ENCODE assay signal across 16 mouse cellular contexts in genomic region chr2:54558357-54559153, GRCm38 (mm10).
DNase-seq lines count a peak whose midpoint lies in the region; TF ChIP-seq lines count a peak whose summit lies in the region.
"Had no signal": no experiment of that assay in that cellular context is flagged by ENCODE, and none has a peak within 500 bp of the region (broad histone marks: within the 10 kb centered on the region; RNA-seq: fewer than 3 reads in every experiment).

No protein-coding gene starts in this region.

- peak overlapping the region; percentile 18 for H3K4me3 ChIP-seq in cerebellum, adult 2 months (replicated peaks; ENCODE audit: insufficient read depth, low read depth, low read length)
- H3K4me3 ChIP-seq: embryonic facial prominence, embryonic 12.5 days; liver, embryonic 15.5 days; midbrain, embryonic 12.5 days; neural tube, embryonic 13.5 days; stomach, embryonic 15.5 days had no signal

- peak; percentile 8 for DNase-seq in adrenal gland, postnatal 10 days
- no peak for DNase-seq in adrenal gland, postnatal 4 days (ENCODE audit: low spot score in 2 of 2)
- DNase-seq in 3134 (ENCODE audit: extremely low read depth, insufficient read length, low spot score) = peak; percentile 58
- peak; percentile 76 to 96 for DNase-seq in cerebellum, adult 2 months
- peak; percentile 18 for DNase-seq in layer of hippocampus, adult 9-10 months (ENCODE audit: low spot score)
- DNase-seq in thymus, postnatal 4 days = no peak
- no peak for DNase-seq in urinary bladder, adult 18-20 months (ENCODE audit: low spot score in 2 of 2)
- DNase-seq in gastrocnemius, postnatal 10 days = no peak
- DNase-seq: heart, postnatal 10 days; kidney, postnatal 36 days; right cerebral cortex, postnatal 25 days had no signal

- TF ChIP-seq CTCF in cerebellum, adult 2 months (IDR thresholded peaks at IDR 0.05; ENCODE audit: borderline replicate concordance, insufficient read depth, low read depth, low read length) = no peak

- 6% methylated on average over 10 of the region's 10 CpGs for WGBS in cerebellum, adult 2 months

- no peaks in the 10 kb centered on the region for H3K27me3 ChIP-seq in cerebellum, adult 2 months (ENCODE audit: control insufficient read depth, insufficient read depth, low read length)
- H3K27me3 ChIP-seq: embryonic facial prominence, embryonic 12.5 days; liver, embryonic 15.5 days; midbrain, embryonic 12.5 days; neural tube, embryonic 13.5 days; stomach, embryonic 15.5 days had no signal

- peak overlapping the region; percentile 87; the same call in 1 of the 2 replicates for H3K27ac ChIP-seq in cerebellum, adult 2 months (ENCODE audit: insufficient read depth, low read length)
- H3K27ac ChIP-seq: embryonic facial prominence, embryonic 12.5 days; liver, embryonic 15.5 days; midbrain, embryonic 12.5 days; neural tube, embryonic 13.5 days; stomach, embryonic 15.5 days had no signal

- H3K4me1 ChIP-seq in cerebellum, adult 2 months (ENCODE audit: control insufficient read depth, insufficient read depth, low read length) = peaks cover 18% of the 10 kb centered on the region
- H3K4me1 ChIP-seq: embryonic facial prominence, embryonic 12.5 days; liver, embryonic 15.5 days; midbrain, embryonic 12.5 days; neural tube, embryonic 13.5 days; stomach, embryonic 15.5 days had no signal

- TF ChIP-seq POLR2A in cerebellum, adult 2 months (IDR thresholded peaks at IDR 0.05; ENCODE audit: borderline replicate concordance, insufficient read depth, low read length) = no peak

Comparison
In these comparisons a context has a peak if more than half of its experiments do, and no peak if none do; other contexts are left out.
1. DNase-seq: peak in adrenal gland, postnatal 10 days (single experiment), 3134 (single experiment), cerebellum, adult 2 months (2 of 2) and layer of hippocampus, adult 9-10 months (single experiment); none in adrenal gland, postnatal 4 days (0 of 2), thymus, postnatal 4 days (single experiment), urinary bladder, adult 18-20 months (0 of 2) and gastrocnemius, postnatal 10 days (single experiment).